Mouse (Mus musculus) adrenal gland, adult (tissue): ENCODE data around the gene Plcb1.

Experiments used
- DNase-seq, 2 experiments: peaks; one replicate each; pipeline ENCODE4 v3.0.0; 2022 to 2023; ENCODE audit warnings: low spot score in 1 of 2; ENCODE audit not compliant: inconsistent age in 2 of 2

Gene Plcb1

GRCm38 (mm10) chr2:134836097-134836496 is 50.2 kb downstream of the Plcb1 start:
- no peak for DNase-seq

GRCm38 (mm10) chr2:134838185-134838584 is 52.3 kb downstream of the Plcb1 start:
- no peak for DNase-seq

- DNase-seq, result no peak
Observed at GRCm38 (mm10) chr2:134838888-134839287, 53.0 kb downstream of the Plcb1 start.

- DNase-seq, result no peak
Observed at GRCm38 (mm10) chr2:134842883-134843282, 57.0 kb downstream of the Plcb1 start.

- no peak for DNase-seq
Observed at GRCm38 (mm10) chr2:134844391-134845238, 58.7 kb downstream of the Plcb1 start.

GRCm38 (mm10) chr2:134845239-134845738 is 59.4 kb downstream of the Plcb1 start:
- no peak for DNase-seq

GRCm38 (mm10) chr2:134846555-134846954 is 60.7 kb downstream of the Plcb1 start:
- no peak for DNase-seq

GRCm38 (mm10) chr2:134851189-134852171 is 65.6 kb downstream of the Plcb1 start:
- DNase-seq, result no peak

- no peak for DNase-seq
Observed at GRCm38 (mm10) chr2:134856239-134856638, 70.4 kb downstream of the Plcb1 start.

- DNase-seq, result no peak
Observed at GRCm38 (mm10) chr2:134856691-134857090, 70.8 kb downstream of the Plcb1 start.

GRCm38 (mm10) chr2:134864985-134865645 is 79.2 kb downstream of the Plcb1 start:
- peak; percentile 90 to 95 for DNase-seq

- DNase-seq, result no peak
Observed at GRCm38 (mm10) chr2:134867381-134867780, 81.5 kb downstream of the Plcb1 start.

- peak in 1 of 2 experiments; percentile 58 for DNase-seq
Observed at GRCm38 (mm10) chr2:134871692-134872489, 86.0 kb downstream of the Plcb1 start.

- peak in 1 of 2 experiments; percentile 72 for DNase-seq
Observed at GRCm38 (mm10) chr2:134872490-134872781, 86.6 kb downstream of the Plcb1 start.

- no peak for DNase-seq
Observed at GRCm38 (mm10) chr2:134877148-134877547, 91.3 kb downstream of the Plcb1 start.

- peak; percentile 39 to 77 for DNase-seq
Observed at GRCm38 (mm10) chr2:134891207-134891606, 105.3 kb downstream of the Plcb1 start.

GRCm38 (mm10) chr2:134894776-134895175 is 108.9 kb downstream of the Plcb1 start:
- no peak for DNase-seq

- peak in 1 of 2 experiments; percentile 53 for DNase-seq
Observed at GRCm38 (mm10) chr2:134896196-134896595, 110.3 kb downstream of the Plcb1 start.

- DNase-seq, result no peak
Observed at GRCm38 (mm10) chr2:134897083-134897482, 111.2 kb downstream of the Plcb1 start.

- peak in 1 of 2 experiments; percentile 39 for DNase-seq
Observed at GRCm38 (mm10) chr2:134901521-134901920, 115.7 kb downstream of the Plcb1 start.
